Mouse (Mus musculus): ENCODE data around the gene Trappc6a. TPM values are rescaled to one million over a fixed set of nuclear protein-coding genes. Genes with fewer than 3 reads are reported as not detected.

Trappc6a gene
- total RNA-seq, 2 experiments from 2014 or later = 35.6 to 35.9 TPM

DNA sequence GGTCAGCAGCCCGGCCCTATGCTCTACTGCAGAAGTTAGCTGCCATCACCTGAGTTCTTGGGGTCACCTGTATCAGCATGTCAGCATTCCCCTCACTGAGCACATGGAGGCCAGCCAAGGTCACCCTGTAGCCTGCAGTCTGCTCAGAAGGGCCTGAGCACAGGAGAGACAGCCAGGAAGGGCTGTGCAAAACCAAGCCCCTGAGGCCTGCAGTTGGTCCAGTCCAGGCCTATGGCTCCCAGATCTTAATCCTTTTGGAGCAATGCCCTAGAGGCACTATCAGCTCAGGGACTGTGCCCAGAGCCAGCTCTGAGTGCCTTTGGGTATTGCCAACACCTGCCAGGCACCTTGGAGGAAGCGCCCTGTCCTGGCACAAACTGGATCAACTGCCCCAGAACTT is 48.9 kb downstream of the Trappc6a start:
- no peak for DNase-seq (ENCODE audit: low spot score)
- intact Hi-C loops (cut with DNase I) = no loop called here

DNA sequence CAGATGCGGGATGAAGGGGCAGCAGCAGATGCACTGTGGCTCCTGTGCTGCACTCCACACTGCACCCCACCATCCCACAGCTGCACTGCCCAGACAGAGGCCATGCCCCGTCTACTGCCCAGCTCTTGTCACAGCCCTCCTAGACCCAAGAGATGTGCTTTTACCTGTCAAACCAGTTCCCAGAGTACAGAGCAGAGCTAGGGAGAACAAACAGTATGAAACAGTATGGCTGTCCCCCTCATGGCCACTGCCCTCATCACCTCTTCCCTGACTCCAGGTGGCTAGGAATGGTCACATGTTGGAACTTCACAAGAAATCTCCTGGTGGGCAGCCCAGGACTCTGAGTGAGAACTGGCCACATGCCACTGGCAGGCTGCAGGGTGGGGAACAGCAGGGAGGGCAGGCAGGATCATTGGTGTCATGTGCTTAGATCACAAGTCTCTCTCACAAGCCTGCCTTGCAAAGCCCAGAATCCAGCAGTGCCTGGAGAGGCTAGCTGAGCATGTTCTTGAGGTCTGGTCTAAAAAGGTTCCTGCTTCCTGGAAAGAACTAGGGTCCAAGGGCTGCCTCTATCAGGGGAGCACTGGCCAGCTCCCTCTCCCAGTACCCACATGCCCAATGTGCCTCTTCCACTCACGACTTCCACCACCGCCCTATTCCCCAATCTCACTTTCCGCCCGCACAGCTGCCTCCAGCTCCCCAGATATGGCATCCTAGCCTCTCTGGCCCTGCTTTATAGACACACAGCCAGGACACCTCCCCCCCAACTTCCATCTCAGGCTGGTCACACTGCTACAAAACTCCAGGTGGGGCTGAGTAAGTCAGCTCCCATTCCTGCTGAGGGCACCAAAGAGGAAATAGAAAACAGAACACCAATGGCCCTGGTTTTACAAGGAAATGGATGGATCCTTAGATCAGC is 50.0 kb downstream of the Trappc6a start:
- intact Hi-C loops (cut with DNase I) = no loop called here
- DNase-seq (ENCODE audit: low spot score) = no peak

DNA sequence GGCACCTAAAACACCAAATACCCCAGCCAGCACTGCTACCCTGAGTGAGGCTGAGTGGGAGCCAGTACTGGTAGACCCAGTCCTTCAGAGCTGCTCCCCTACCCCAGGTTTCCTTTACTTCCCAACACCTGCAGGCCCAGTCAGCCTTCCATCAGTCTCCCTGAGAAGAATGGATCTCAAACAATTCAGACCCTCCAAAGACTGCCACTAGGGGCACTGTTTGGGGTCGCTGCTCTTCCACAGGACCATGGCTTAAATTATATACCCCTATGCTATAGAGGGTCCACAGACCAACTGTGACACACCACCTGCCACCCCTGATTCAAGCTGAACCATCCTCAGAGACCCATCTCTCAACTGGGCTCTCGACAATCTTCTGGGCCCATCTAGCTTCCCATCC is 50.8 kb downstream of the Trappc6a start:
- no peak for DNase-seq (ENCODE audit: low spot score)
- intact Hi-C loops (cut with DNase I) = no loop called here

DNA sequence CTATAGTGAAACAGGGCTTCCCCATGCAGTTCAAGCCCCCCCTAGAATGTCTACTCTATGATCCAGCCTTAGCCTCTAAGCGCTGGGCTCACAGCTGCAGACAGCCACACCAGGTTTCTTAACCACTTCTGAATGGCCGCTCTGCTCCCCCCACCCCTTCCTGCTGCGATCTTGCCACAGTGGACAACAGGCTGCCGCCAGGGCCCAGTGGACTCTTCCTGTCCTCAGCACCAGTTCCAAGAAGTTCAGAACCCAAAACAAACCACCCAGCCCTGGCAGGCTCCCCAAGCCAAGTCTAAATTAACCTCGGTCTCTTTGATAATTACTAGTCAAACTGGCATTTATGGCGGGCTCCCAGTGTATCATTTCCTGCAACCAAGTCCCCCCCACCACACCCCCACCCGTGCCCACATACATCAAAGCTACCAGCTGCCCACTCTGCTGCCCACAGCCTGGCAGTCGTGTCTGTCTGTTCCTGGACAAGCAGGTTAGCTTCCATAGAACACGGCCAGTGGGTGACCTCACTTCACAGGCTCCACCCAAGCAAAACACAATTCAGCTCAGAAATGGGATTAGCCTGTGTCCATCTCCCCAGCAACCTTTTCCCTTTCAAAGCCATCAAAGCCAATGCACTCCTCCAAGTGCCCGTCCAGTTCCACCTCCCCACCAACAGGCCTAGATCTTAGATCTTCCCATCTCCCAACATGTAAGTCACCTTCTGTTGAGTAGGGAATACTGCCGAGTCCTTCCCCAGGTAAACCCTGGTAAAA is 52.5 kb downstream of the Trappc6a start:
- DNase-seq (ENCODE audit: low spot score) = no peak
- intact Hi-C loops (cut with DNase I) = loop anchor here (5.0 kb wide), 1 partner anchor 53 kb away; the partner anchor contains the start of genes Bloc1s3 and Trappc6a

DNA sequence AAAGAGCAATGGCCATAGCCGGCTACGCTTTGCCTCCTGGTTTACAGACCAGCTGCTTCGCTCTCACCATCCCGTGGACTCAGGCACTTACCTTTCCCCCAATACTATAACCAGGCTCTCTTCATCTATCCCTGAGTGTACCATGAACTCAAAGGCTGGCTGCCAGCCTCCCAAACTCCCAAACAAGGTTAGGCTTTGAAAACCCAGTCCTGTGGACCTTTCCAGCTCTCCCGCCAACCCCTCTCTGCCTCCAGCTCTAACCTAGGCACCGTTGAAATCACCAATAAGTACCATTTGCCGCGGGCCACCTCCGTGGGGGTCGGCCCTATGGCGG is 53.2 kb downstream of the Trappc6a start:
- intact Hi-C loops (cut with DNase I) = loop anchor here (5.0 kb wide), 1 partner anchor 54 kb away; the partner anchor contains the start of genes Bloc1s3 and Trappc6a
- no peak for DNase-seq (ENCODE audit: low spot score)

DNA sequence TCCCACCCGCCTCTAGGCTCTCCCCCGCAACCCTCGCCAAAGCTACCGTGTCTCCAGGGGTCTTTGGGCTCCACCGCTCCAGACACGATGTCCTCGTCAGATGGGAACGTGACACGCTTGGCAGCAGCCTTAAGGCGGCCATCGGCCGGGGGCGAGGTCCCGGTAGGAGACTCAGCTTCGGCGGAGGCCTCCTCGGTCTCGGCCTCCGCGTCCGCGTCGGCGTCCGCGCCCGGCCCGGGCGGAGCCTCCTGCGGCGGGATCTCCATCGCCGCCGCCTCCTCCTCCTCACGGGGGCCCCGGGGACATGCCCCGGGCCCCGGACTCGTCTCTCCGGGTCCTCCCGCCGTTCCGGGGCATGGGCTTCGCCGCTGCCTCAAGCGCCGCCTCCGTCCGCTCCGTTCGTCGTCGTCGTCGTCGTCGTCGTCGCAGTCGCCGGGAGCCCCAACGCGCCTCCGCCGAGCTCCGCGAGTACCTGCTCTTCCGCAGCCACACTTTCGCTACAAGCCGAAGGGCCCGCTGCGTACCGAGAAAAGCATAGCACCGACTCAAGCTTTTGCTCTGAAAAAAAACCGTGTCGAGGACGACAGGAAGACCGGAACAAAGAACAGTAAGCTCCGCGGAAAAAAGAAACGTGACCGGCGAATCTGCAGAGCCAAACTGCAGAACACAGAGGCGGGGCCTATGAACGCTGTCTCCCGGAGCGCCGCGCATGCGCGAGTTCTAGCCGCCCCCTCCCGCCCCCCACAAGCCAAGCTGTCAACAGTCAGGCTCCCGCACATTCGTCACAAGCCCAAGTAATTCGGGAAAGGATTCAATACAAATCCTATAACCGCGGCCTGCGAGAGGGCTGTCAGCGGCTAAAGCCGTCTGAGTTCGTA is 53.8 kb downstream of the Trappc6a start:
- intact Hi-C loops (cut with DNase I) = loop anchor here (5.0 kb wide), 1 partner anchor 55 kb away; the partner anchor contains the start of genes Bloc1s3 and Trappc6a
- peak; percentile 78 for DNase-seq (ENCODE audit: low spot score)

GRCm38 (mm10) chr7:19562643-19563410 is 54.6 kb downstream of the Trappc6a start, which contains the start of gene Ppp1r37:
Gene Ppp1r37 (minus strand): TSS chr7:19563076.
- no peak for DNase-seq (ENCODE audit: low spot score)
- intact Hi-C loops (cut with DNase I) = loop anchor here (5.0 kb wide), 1 partner anchor 56 kb away; the partner anchor contains the start of genes Bloc1s3 and Trappc6a

DNA sequence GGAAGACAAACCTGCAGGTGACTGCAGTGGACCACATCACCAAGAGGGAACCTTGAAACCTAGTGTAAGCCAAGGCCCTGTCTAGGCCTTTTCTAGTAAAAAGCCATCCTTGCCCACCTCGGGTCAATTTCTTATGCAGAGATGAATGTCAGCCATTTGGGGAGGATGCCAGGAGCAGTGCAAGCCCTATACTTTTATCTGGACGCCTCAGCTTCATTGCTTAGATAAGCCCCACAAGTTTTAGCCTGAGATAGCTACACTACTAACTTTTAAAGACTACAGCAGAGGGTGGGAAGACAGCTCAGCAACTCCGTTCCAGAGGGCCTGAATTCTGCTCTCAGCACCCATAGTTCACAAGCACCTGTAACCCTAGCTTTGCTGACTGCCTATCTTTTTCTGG is 55.7 kb downstream of the Trappc6a start:
- no peak for DNase-seq (ENCODE audit: low spot score)
- intact Hi-C loops (cut with DNase I) = loop anchor here (5.0 kb wide), 1 partner anchor 57 kb away; the partner anchor contains the start of genes Bloc1s3 and Trappc6a

DNA sequence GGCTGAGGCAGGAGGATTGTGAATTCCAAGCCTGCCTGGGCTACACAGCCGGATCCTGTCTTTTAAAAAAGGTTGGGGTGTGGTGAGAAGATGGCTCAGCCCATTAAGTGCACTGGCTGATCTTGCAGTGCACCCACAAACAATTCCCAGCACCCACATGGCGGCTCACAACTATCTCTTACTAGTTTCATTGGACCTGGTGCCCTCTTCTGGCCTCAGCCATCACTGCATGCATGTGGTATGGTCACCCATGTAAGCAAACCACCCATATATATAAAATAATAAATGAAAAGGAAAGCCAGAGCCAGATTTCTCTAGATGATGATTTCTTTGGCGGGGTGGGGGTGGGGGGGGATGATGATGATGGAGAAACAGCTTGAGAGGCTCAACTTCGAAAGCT is 56.3 kb downstream of the Trappc6a start:
- DNase-seq (ENCODE audit: low spot score) = no peak
- intact Hi-C loops (cut with DNase I) = loop anchor here (5.0 kb wide), 1 partner anchor 57 kb away; the partner anchor contains the start of genes Bloc1s3 and Trappc6a

Other genes starting within 250 kb of the Trappc6a start
- 10 to 100 TPM; 35.7 to 39.4 TPM for gene Vasp, start 236.6 kb upstream of the Trappc6a start, total RNA-seq (2021)
- gene Ppm1n, start 228.3 kb upstream of the Trappc6a start, total RNA-seq (2021) = not detected
- gene Rtn2, start 225.8 kb upstream of the Trappc6a start, total RNA-seq (2021) = 100 to 1,000 TPM; 124 to 136 TPM
- under 1 TPM; 0.59 to 0.81 TPM for gene Fosb, start 198.3 kb upstream of the Trappc6a start, total RNA-seq (2021)
- gene Ercc1, start 163.6 kb upstream of the Trappc6a start, total RNA-seq (2021) = 10 to 100 TPM; 40.7 to 45.1 TPM
- gene Cd3eap, start 148.9 kb upstream of the Trappc6a start, total RNA-seq (2021) = 1 to 10 TPM; 9.1 to 9.7 TPM
- 10 to 100 TPM; 36.5 to 40.5 TPM for gene Ppp1r13l, start 148.6 kb upstream of the Trappc6a start, total RNA-seq (2021)
- gene Ercc2, start 126.4 kb upstream of the Trappc6a start, total RNA-seq (2021) = 10 to 100 TPM; 10.8 to 12.6 TPM
- gene Klc3, start 104.3 kb upstream of the Trappc6a start, total RNA-seq (2021) = under 1 TPM; 0.23 to 0.31 TPM
- 1,000 to 10,000 TPM; 4,463 to 5,048 TPM for gene Ckm, start 103.6 kb upstream of the Trappc6a start, total RNA-seq (2021)
- 10 to 100 TPM; 22.3 to 24.3 TPM for gene Mark4, start 49.6 kb upstream of the Trappc6a start, total RNA-seq (2021)
- gene Exoc3l2, start 45.1 kb upstream of the Trappc6a start, total RNA-seq (2021) = 1 to 10 TPM; 1.2 to 1.3 TPM
- gene Bloc1s3, start within 50 bp of the Trappc6a start, total RNA-seq (2021) = 1 to 10 TPM; 2.3 to 2.4 TPM
- gene Nkpd1, start 9.4 kb downstream of the Trappc6a start, total RNA-seq (2021) = not detected
- 10 to 100 TPM; 48.0 to 52.3 TPM for gene Ppp1r37, start 54.7 kb downstream of the Trappc6a start, total RNA-seq (2021)
- gene Zfp296, start 68.9 kb downstream of the Trappc6a start, total RNA-seq (2021) = under 1 TPM; 0.28 to 0.49 TPM
- 10 to 100 TPM; 44.6 to 45.6 TPM for gene Gemin7, start 69.2 kb downstream of the Trappc6a start, total RNA-seq (2021)
- 10 to 100 TPM; 14.5 to 20.5 TPM for gene Clasrp, start 96.1 kb downstream of the Trappc6a start, total RNA-seq (2021)
- gene Relb, start 121.0 kb downstream of the Trappc6a start, total RNA-seq (2021) = 1 to 10 TPM; 7.3 to 7.6 TPM
- gene Clptm1, start 156.6 kb downstream of the Trappc6a start, total RNA-seq (2021) = 10 to 100 TPM; 65.6 to 72.3 TPM
- not detected for gene Apoc2, start 169.5 kb downstream of the Trappc6a start, total RNA-seq (2021)
- gene Gm44805, start 173.0 kb downstream of the Trappc6a start, total RNA-seq (2021) = not detected
- not detected for gene Apoc4, start 173.1 kb downstream of the Trappc6a start, total RNA-seq (2021)
- 1 to 10 TPM; 1.4 to 2.2 TPM for gene Apoc1, start 184.3 kb downstream of the Trappc6a start, total RNA-seq (2021)
- gene Apoe, start 190.8 kb downstream of the Trappc6a start, total RNA-seq (2021) = 100 to 1,000 TPM; 309 to 319 TPM
- gene Tomm40, start 207.0 kb downstream of the Trappc6a start, total RNA-seq (2021) = 100 to 1,000 TPM; 112 to 113 TPM
- gene Nectin2, start 242.1 kb downstream of the Trappc6a start, total RNA-seq (2021) = 10 to 100 TPM; 31.1 to 31.9 TPM

Measured in heart, postnatal 25 days (tissue).